Mouse (Mus musculus) E14TG2a.4 (cell line): ENCODE data around the gene Gm29666.

ENCODE experiments used
- CTCF ChIP-seq: conservative IDR thresholded peaks from 2 replicates; pipeline ENCODE4 v1.5.1; 2014; ENCODE audit warnings: low read length
- NANOG ChIP-seq: IDR thresholded peaks from 2 replicates; pipeline ENCODE4 v1.6.1; 2014; ENCODE audit warnings: borderline replicate concordance, low read length, mixed read lengths

- no peak for TF ChIP-seq CTCF
- TF ChIP-seq NANOG: no peak
Measured at GRCm38 (mm10) chr15:84944319-84944718, 24.5 kb upstream of the Gm29666 start.
